Mouse (Mus musculus) lung, postnatal 4 days (tissue): ENCODE measurements at regions not wholly inside any gene's neighbourhood (a gene's known extent, or its start where the extent isn't known, plus 50 kb on each side); places are given as distances from the start of the nearest gene placed in this dataset.
A peak's percentile ranks its signal among the peaks of the same experiment; 100 is the strongest.

Experiments
- DNase-seq, 2 experiments: peaks; one replicate each; pipeline ENCODE4 v3.0.0; 2021

- no peak for DNase-seq
These were observed 295.2 kb upstream of the Gadl1 start for GRCm38 (mm10) chr9:115614007-115614406.

GRCm38 (mm10) chr9:115617909-115618308, 291.3 kb upstream of the Gadl1 start:
- peak; percentile 17 to 48 for DNase-seq

- peak; percentile 36 to 44 for DNase-seq
These were observed 285.3 kb upstream of the Gadl1 start for GRCm38 (mm10) chr9:115623948-115624347.

GRCm38 (mm10) chr9:115624721-115625496, 284.3 kb upstream of the Gadl1 start:
- DNase-seq: no peak

GRCm38 (mm10) chr9:115627551-115627950, 281.7 kb upstream of the Gadl1 start:
- DNase-seq: no peak

GRCm38 (mm10) chr9:115637114-115637513, 272.1 kb upstream of the Gadl1 start:
- peak; percentile 38 to 50 for DNase-seq

- no peak for DNase-seq
These were observed 268.5 kb upstream of the Gadl1 start for GRCm38 (mm10) chr9:115640781-115641180.

- DNase-seq: no peak
These were observed 267.2 kb upstream of the Gadl1 start for GRCm38 (mm10) chr9:115642032-115642431.

GRCm38 (mm10) chr9:115644953-115645352, 264.3 kb upstream of the Gadl1 start:
- no peak for DNase-seq

- no peak for DNase-seq
These were observed 263.0 kb upstream of the Gadl1 start for GRCm38 (mm10) chr9:115646226-115646625.

GRCm38 (mm10) chr9:115651708-115652107, 257.5 kb upstream of the Gadl1 start:
- DNase-seq: no peak

GRCm38 (mm10) chr9:115653116-115653515, 256.1 kb upstream of the Gadl1 start:
- DNase-seq: no peak

- no peak for DNase-seq
These were observed 254.3 kb upstream of the Gadl1 start for GRCm38 (mm10) chr9:115654933-115655332.

GRCm38 (mm10) chr9:115656538-115656937, 252.7 kb upstream of the Gadl1 start:
- no peak for DNase-seq

GRCm38 (mm10) chr9:115656994-115657713, 252.1 kb upstream of the Gadl1 start:
- DNase-seq: no peak

- no peak for DNase-seq
These were observed 250.8 kb upstream of the Gadl1 start for GRCm38 (mm10) chr9:115658477-115658876.

GRCm38 (mm10) chr9:115660371-115660770, 248.9 kb upstream of the Gadl1 start:
- no peak for DNase-seq

GRCm38 (mm10) chr9:115661834-115662425, 247.3 kb upstream of the Gadl1 start:
- no peak for DNase-seq

- peak; percentile 21 to 33 for DNase-seq
These were observed 243.8 kb upstream of the Gadl1 start for GRCm38 (mm10) chr9:115665337-115666004.

GRCm38 (mm10) chr9:115666530-115666929, 242.7 kb upstream of the Gadl1 start:
- no peak for DNase-seq

GRCm38 (mm10) chr9:115680703-115681576, 228.3 kb upstream of the Gadl1 start:
- DNase-seq: no peak

- no peak for DNase-seq
These were observed 227.4 kb upstream of the Gadl1 start for GRCm38 (mm10) chr9:115681841-115682240.
